Mouse (Mus musculus): ENCODE measurements around the gene Prune1.

Gene Prune1

GRCm38 (mm10) chr3:95277149-95277551 is 4.7 kb downstream of the Prune1 start:
- no peak for DNase-seq (ENCODE audit: low spot score in 2 of 2)

- no peak for DNase-seq (ENCODE audit: low spot score in 2 of 2)
These were observed 5.4 kb downstream of the Prune1 start for GRCm38 (mm10) chr3:95276428-95276934.

GRCm38 (mm10) chr3:95275161-95275560 is 6.7 kb downstream of the Prune1 start:
- no peak for DNase-seq (ENCODE audit: low spot score in 2 of 2)

GRCm38 (mm10) chr3:95274453-95274852 is 7.4 kb downstream of the Prune1 start:
- DNase-seq (ENCODE audit: low spot score in 2 of 2): no peak

- DNase-seq (ENCODE audit: low spot score in 2 of 2): no peak
These were observed 8.4 kb downstream of the Prune1 start for GRCm38 (mm10) chr3:95273471-95273870.

- DNase-seq (ENCODE audit: low spot score in 2 of 2): no peak
These were observed 11.0 kb downstream of the Prune1 start for GRCm38 (mm10) chr3:95270766-95271364.

- DNase-seq (ENCODE audit: low spot score in 2 of 2): no peak
These were observed 12.1 kb downstream of the Prune1 start for GRCm38 (mm10) chr3:95269789-95270188.

GRCm38 (mm10) chr3:95267855-95268254 is 14.0 kb downstream of the Prune1 start:
- DNase-seq (ENCODE audit: low spot score in 2 of 2): no peak

GRCm38 (mm10) chr3:95266052-95266451 is 15.8 kb downstream of the Prune1 start:
- no peak for DNase-seq (ENCODE audit: low spot score in 2 of 2)

- no peak for DNase-seq (ENCODE audit: low spot score in 2 of 2)
These were observed 17.2 kb downstream of the Prune1 start for GRCm38 (mm10) chr3:95264724-95265123.

GRCm38 (mm10) chr3:95263089-95263739 is 18.7 kb downstream of the Prune1 start:
- DNase-seq (ENCODE audit: low spot score in 2 of 2): peak; percentile 52 to 65

GRCm38 (mm10) chr3:95261975-95262374 is 19.9 kb downstream of the Prune1 start:
- DNase-seq (ENCODE audit: low spot score in 2 of 2): no peak

- DNase-seq (ENCODE audit: low spot score in 2 of 2): no peak
These were observed 24.9 kb downstream of the Prune1 start for GRCm38 (mm10) chr3:95256931-95257330.

GRCm38 (mm10) chr3:95250783-95251424 is 31.0 kb downstream of the Prune1 start, which contains the start of gene Bnipl:
Bnipl (minus strand) TSS chr3:95251193.
- no peak for DNase-seq (ENCODE audit: low spot score in 2 of 2)

- DNase-seq (ENCODE audit: low spot score in 2 of 2): no peak
These were observed 31.5 kb downstream of the Prune1 start for GRCm38 (mm10) chr3:95250361-95250760.

GRCm38 (mm10) chr3:95247660-95248336 is 34.1 kb downstream of the Prune1 start:
- no peak for DNase-seq (ENCODE audit: low spot score in 2 of 2)

GRCm38 (mm10) chr3:95246465-95247231 is 35.2 kb downstream of the Prune1 start:
- peak; percentile 44 to 61 for DNase-seq (ENCODE audit: low spot score in 2 of 2)

GRCm38 (mm10) chr3:95243086-95243485 is 38.8 kb downstream of the Prune1 start:
- DNase-seq (ENCODE audit: low spot score in 2 of 2): no peak

- no peak for DNase-seq (ENCODE audit: low spot score in 2 of 2)
These were observed 40.4 kb downstream of the Prune1 start, which contains the start of gene Gm128 for GRCm38 (mm10) chr3:95241498-95241897. Gm128 (minus strand) TSS chr3:95241598.

GRCm38 (mm10) chr3:95240900-95241299 is 41.0 kb downstream of the Prune1 start:
- no peak for DNase-seq (ENCODE audit: low spot score in 2 of 2)

GRCm38 (mm10) chr3:95239971-95240370 is 41.9 kb downstream of the Prune1 start:
- DNase-seq (ENCODE audit: low spot score in 2 of 2): no peak
